Mouse (Mus musculus): Measurements from ENCODE around the gene Nat8l. TPM values are rescaled to one million over a fixed set of nuclear protein-coding genes. Genes with fewer than 3 reads are reported as not detected.
A peak's percentile ranks its signal among the peaks of the same experiment; 100 is the strongest.
"Not testable (repeated sequence)": the region's sequence is repeated elsewhere in the genome, so short reads cannot be mapped to it uniquely, and the experiment has no call there.

Gene Nat8l
- 0.17 and 0.35 TPM in 2 replicates for polyA plus RNA-seq (2014; fragmentation: Nextera tagmentation; extraction: Ambion mirVana)

DNA sequence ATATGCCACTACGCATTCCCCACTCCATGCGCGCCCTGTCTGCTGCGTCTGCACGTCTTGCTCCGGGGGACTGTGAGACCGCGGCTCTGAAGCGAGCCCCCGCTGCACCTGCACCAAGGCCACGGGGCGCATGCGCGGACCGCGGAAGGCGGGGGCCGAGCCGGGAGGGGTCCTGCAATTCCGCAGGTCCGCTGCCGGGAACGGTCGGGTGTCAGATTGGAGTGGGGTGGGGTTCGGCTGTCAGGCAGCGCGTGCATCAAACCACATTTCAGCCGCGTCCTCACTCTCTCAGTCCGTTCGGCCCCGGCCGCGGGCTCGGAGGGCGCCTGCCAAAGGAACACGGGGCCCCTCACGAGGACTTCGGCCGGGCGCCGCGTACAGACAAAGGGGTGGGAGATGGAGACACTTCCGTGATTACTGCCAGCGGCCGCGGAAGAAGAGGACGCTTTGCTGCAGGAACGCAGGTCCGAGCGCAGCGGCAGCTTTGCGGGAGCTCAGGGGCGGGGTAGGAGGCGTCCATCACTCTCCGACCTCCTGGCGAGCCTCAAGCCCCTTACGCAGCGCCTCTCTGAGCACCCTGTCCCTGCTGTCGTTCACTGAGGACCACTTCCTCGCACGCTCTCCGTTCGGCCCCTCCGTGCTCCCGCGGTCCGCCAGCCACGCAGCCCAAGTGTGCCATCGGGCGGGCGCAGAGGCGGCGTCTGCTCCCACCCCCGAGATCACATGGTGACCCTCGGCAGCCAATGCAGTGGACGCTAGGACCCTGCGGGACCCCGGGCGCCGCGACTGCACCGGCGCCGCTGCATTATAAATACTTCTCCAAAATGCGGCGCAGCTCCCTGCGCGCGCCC lies at the start of gene Nat8l:
TSS of gene Nat8l (plus strand) at position 142 of the 851 bp plus-strand sequence.
- H3K9me3 ChIP-seq (replicated peaks; ENCODE audit: control insufficient read depth, low read length) = no peaks in the 10 kb centered on the region
- under 1% methylated on average over 90 of the region's 90 CpGs for WGBS (ENCODE audit: insufficient replicate concordance)

DNA sequence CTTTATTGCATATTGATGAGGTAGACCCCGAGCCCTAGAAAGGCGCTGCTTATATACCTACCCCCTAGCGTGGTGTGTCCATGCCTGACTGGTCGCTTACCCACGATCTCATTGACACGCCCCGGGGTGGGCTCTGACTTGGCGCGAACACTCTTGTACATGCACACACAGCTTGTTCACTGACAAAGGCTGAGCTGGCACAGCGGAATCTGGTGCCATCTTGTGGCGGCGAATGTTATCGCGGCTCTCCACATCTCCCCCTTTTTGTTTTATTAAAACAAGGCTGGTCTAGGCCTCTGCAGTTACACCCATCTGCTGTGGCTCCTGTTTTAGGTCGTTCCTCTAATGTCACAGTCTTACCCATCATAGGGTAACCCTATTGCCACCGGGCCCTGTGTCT lies 48.7 kb upstream of the Nat8l start:
- not testable (repeated sequence) for H3K36me3 ChIP-seq (ENCODE audit: control insufficient read depth, insufficient read depth, low read length); H3K27me3 ChIP-seq (ENCODE audit: control insufficient read depth, insufficient read depth, low read length); H3K27ac ChIP-seq (ENCODE audit: low read depth, low read length); H3K9me3 ChIP-seq (replicated peaks; ENCODE audit: control insufficient read depth, low read length); H3K4me1 ChIP-seq (ENCODE audit: control insufficient read depth, insufficient read depth, low read length); H3K4me2 ChIP-seq; H3K4me3 ChIP-seq (ENCODE audit: low read depth, low read length); ATAC-seq (replicated peaks; ENCODE audit: insufficient number of reproducible peaks, low FRiP score, low TSS enrichment); H3K9ac ChIP-seq (ENCODE audit: low read depth, low read length)
- 78% methylated on average over 16 of the region's 16 CpGs for WGBS (ENCODE audit: insufficient replicate concordance)

More for the DNA sequence above, at the start of gene Nat8l:
- H3K36me3 ChIP-seq (ENCODE audit: control insufficient read depth, insufficient read depth, low read length) = no peaks in the 10 kb centered on the region
- peak within 1 kb of the TSS; percentile 90 for H3K4me2 ChIP-seq
- peaks cover 6% of the 10 kb centered on the region; the same call in 1 of the 2 replicates for H3K4me1 ChIP-seq (ENCODE audit: control insufficient read depth, insufficient read depth, low read length)
- H3K9ac ChIP-seq (ENCODE audit: low read depth, low read length) = peak within 1 kb of the TSS; percentile 12
- no peak within 1 kb of the TSS for H3K27ac ChIP-seq (ENCODE audit: low read depth, low read length)
- peak within 1 kb of the TSS; percentile 57 for H3K4me3 ChIP-seq (ENCODE audit: low read depth, low read length)
- peaks cover 62% of the 10 kb centered on the region for H3K27me3 ChIP-seq (ENCODE audit: control insufficient read depth, insufficient read depth, low read length)
- ATAC-seq (replicated peaks; ENCODE audit: insufficient number of reproducible peaks, low FRiP score, low TSS enrichment) = peak; percentile 43; the same call in 1 of the 2 replicates

DNA sequence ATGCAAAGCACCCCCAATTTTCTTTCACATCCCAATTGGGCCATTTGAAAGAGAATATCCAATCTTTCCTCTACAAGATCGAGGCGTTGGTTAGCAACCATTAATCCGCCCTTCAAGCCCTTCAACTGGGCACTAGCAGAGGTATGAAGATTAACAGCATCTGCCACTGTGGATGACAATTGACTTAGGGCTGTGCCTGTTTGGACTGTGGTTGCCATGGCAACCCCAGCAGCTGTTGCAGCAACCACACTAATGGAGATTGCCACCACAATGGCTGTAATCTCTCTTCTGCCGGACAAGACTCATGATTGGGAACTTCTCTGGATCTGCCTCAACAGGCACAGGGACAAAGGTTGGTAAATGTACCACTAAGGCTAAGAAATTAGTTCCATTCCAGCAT lies 47.5 kb upstream of the Nat8l start:
- 85% methylated on average over 4 of the region's 4 CpGs for WGBS (ENCODE audit: insufficient replicate concordance)
- H3K4me2 ChIP-seq = no peak overlapping the region
- H3K4me3 ChIP-seq (ENCODE audit: low read depth, low read length) = no peak overlapping the region
- H3K4me1 ChIP-seq (ENCODE audit: control insufficient read depth, insufficient read depth, low read length) = no peaks in the 10 kb centered on the region
- no peaks in the 10 kb centered on the region for H3K36me3 ChIP-seq (ENCODE audit: control insufficient read depth, insufficient read depth, low read length)
- H3K9me3 ChIP-seq (replicated peaks; ENCODE audit: control insufficient read depth, low read length) = 0 out of 2 replicates have a peak, but pooled peaks cover 4% of the 10 kb centered on the region
- H3K27me3 ChIP-seq (ENCODE audit: control insufficient read depth, insufficient read depth, low read length) = no peaks in the 10 kb centered on the region
- H3K9ac ChIP-seq (ENCODE audit: low read depth, low read length) = no peak overlapping the region
- ATAC-seq (replicated peaks; ENCODE audit: insufficient number of reproducible peaks, low FRiP score, low TSS enrichment) = no peak
- no peak overlapping the region for H3K27ac ChIP-seq (ENCODE audit: low read depth, low read length)

DNA sequence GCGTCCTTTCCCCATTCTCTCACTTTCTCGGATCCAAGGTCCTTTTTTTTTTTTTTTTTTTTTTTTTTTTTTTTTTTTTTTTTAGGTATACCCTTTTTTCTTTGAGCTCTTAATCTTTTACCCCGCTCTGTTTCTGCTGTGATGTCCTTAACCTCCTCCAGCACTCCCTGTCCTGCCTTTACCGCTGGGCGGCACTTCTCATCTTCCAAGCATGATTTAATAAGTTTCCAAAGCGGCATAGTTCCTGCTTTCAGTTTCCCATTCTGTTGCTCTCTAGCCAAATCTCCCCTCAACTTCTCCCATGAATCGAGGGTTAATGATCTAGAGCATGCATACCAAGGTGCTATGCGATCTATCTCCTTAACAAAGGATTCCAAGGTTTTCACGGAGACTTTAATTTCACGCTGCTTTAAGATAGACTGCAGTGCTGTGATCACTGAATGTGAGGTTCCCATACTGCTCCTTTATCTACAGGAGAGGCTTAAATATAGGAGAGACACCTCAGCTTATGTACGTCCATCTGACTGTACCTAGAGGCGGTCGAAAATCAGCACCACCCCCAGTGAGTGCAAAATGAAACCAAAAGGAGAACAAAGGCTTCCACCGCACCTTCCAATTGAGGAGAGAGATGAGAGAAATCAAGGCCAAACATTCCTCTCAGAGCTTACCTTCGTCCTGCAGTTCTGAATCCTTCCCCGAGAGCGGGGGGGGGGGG lies 42.2 kb upstream of the Nat8l start:
- Histone ChIP-seq H3K27ac (ENCODE audit: low read depth, low read length) (no peak overlapping the region), H3K4me1 (ENCODE audit: control insufficient read depth, insufficient read depth, low read length) (no peaks in the 10 kb centered on the region), H3K9me3 (replicated peaks; ENCODE audit: control insufficient read depth, low read length) (peaks cover 10% of the 10 kb centered on the region), H3K4me3 (ENCODE audit: low read depth, low read length) (no peak overlapping the region), H3K4me2 (no peak overlapping the region), H3K27me3 (ENCODE audit: control insufficient read depth, insufficient read depth, low read length) (no peaks in the 10 kb centered on the region), H3K36me3 (ENCODE audit: control insufficient read depth, insufficient read depth, low read length) (no peaks in the 10 kb centered on the region), H3K9ac (ENCODE audit: low read depth, low read length) (no peak overlapping the region)
- WGBS (ENCODE audit: insufficient replicate concordance) = 80% methylated on average over 17 of the region's 17 CpGs
- no peak for ATAC-seq (replicated peaks; ENCODE audit: insufficient number of reproducible peaks, low FRiP score, low TSS enrichment)

DNA sequence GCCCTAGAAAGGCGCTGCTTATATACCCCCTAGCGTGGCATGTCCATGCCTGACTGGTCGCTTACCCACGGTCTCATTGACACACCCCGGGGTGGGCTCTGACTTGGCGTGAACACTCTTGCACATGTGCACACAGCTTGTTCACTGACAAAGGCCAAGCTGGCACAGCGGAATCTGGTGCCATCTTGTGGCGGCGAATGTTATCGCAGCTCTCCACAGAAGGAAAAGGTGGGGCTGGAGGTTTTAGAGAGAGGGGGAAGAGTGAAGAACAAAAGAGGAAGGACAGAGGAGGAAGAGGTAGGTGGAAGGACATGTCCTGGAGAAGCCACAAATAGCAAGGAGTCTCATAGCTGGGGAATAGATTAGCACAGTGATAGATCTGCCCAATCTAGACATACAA lies 41.4 kb upstream of the Nat8l start:
- H3K4me1 ChIP-seq (ENCODE audit: control insufficient read depth, insufficient read depth, low read length) = no peaks in the 10 kb centered on the region
- 42% methylated on average over 10 of the region's 10 CpGs for WGBS (ENCODE audit: insufficient replicate concordance)
- no peaks in the 10 kb centered on the region for H3K27me3 ChIP-seq (ENCODE audit: control insufficient read depth, insufficient read depth, low read length)
- no peak overlapping the region for H3K4me3 ChIP-seq (ENCODE audit: low read depth, low read length)
- H3K9ac ChIP-seq (ENCODE audit: low read depth, low read length) = no peak overlapping the region
- no peak overlapping the region for H3K27ac ChIP-seq (ENCODE audit: low read depth, low read length)
- H3K4me2 ChIP-seq = no peak overlapping the region
- peaks cover 10% of the 10 kb centered on the region for H3K9me3 ChIP-seq (replicated peaks; ENCODE audit: control insufficient read depth, low read length)
- ATAC-seq (replicated peaks; ENCODE audit: insufficient number of reproducible peaks, low FRiP score, low TSS enrichment) = no peak
- no peaks in the 10 kb centered on the region for H3K36me3 ChIP-seq (ENCODE audit: control insufficient read depth, insufficient read depth, low read length)

DNA sequence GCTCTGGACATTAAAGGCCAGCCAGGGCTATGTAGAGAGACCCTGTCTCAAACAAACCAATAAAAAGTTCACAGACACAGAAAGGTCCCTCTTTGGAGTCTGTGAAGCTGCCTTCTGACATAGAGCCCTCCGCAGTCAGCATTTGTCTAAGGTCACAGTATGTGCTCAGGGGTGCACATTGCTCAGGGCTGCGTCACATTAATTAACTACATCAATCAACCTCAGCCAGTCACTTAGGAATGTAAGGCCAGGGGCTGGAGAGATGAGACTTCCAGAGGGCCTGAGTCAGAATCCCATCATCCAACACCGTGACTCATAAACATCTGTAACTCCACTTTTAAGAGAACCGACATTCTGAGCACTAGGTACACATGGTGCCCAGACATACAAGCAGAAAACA lies 39.9 kb upstream of the Nat8l start:
- ATAC-seq (replicated peaks; ENCODE audit: insufficient number of reproducible peaks, low FRiP score, low TSS enrichment) = no peak
- H3K9me3 ChIP-seq (replicated peaks; ENCODE audit: control insufficient read depth, low read length) = peaks cover 10% of the 10 kb centered on the region
- no peak overlapping the region for H3K9ac ChIP-seq (ENCODE audit: low read depth, low read length)
- no peak overlapping the region for H3K27ac ChIP-seq (ENCODE audit: low read depth, low read length)
- no peaks in the 10 kb centered on the region for H3K4me1 ChIP-seq (ENCODE audit: control insufficient read depth, insufficient read depth, low read length)
- WGBS (ENCODE audit: insufficient replicate concordance) = 78% methylated on average over 4 of the region's 4 CpGs
- no peaks in the 10 kb centered on the region for H3K36me3 ChIP-seq (ENCODE audit: control insufficient read depth, insufficient read depth, low read length)
- no peak overlapping the region for H3K4me3 ChIP-seq (ENCODE audit: low read depth, low read length)
- H3K27me3 ChIP-seq (ENCODE audit: control insufficient read depth, insufficient read depth, low read length) = no peaks in the 10 kb centered on the region
- no peak overlapping the region for H3K4me2 ChIP-seq

DNA sequence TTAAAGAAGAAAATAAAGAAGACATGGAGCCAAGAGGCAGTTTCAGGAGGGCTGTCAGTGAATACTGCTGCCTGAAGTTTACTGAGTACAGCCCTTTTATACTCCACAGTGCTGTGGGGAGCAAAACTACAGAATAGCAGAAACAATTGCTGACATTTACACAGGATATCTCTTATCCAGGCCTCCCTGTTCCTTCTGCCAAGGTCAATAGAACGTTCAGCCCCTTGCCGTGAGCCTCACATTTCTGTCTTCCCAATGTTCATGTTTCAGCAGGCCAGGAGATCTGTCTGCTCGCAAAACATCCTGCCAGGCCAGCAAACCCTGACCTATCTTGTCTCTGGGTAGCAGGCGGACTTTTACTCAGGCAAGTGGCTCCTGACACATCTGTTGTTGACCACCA lies 36.4 kb upstream of the Nat8l start:
- Histone ChIP-seq H3K4me1 (ENCODE audit: control insufficient read depth, insufficient read depth, low read length) (no peaks in the 10 kb centered on the region), H3K4me2 (no peak overlapping the region), H3K4me3 (ENCODE audit: low read depth, low read length) (no peak overlapping the region), H3K27ac (ENCODE audit: low read depth, low read length) (peak overlapping the region; percentile 55; the same call in 1 of the 2 replicates), H3K9me3 (replicated peaks; ENCODE audit: control insufficient read depth, low read length) (peaks cover 10% of the 10 kb centered on the region), H3K9ac (ENCODE audit: low read depth, low read length) (no peak overlapping the region), H3K27me3 (ENCODE audit: control insufficient read depth, insufficient read depth, low read length) (no peaks in the 10 kb centered on the region), H3K36me3 (ENCODE audit: control insufficient read depth, insufficient read depth, low read length) (no peaks in the 10 kb centered on the region)
- ATAC-seq (replicated peaks; ENCODE audit: insufficient number of reproducible peaks, low FRiP score, low TSS enrichment) = no peak
- WGBS (ENCODE audit: insufficient replicate concordance) = 60% methylated on average over 4 of the region's 4 CpGs

DNA sequence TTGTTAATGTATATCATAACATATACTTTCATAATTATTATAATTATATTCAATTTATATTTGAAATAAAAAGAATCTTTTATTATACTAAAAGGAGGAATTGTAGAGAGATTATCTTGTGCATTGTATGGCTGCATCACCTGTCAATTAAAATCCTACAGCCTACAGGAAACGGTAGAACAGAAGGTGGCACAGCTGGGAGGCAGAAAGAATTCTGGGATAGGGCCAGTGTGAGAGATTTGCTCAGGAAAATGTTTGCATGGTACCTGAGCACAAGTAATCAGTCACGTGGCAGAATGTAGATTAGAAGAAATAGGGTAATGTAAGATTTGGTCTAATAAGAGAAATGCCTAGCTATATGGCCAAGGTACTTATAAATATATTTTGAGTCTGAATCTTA lies 21.0 kb upstream of the Nat8l start:
- H3K27me3 ChIP-seq (ENCODE audit: control insufficient read depth, insufficient read depth, low read length) = no peaks in the 10 kb centered on the region
- no peak for ATAC-seq (replicated peaks; ENCODE audit: insufficient number of reproducible peaks, low FRiP score, low TSS enrichment)
- no peak overlapping the region for H3K27ac ChIP-seq (ENCODE audit: low read depth, low read length)
- no peaks in the 10 kb centered on the region for H3K36me3 ChIP-seq (ENCODE audit: control insufficient read depth, insufficient read depth, low read length)
- WGBS (ENCODE audit: insufficient replicate concordance) = 49% methylated on average over 2 of the region's 2 CpGs
- H3K4me2 ChIP-seq = no peak overlapping the region
- no peak overlapping the region for H3K9ac ChIP-seq (ENCODE audit: low read depth, low read length)
- H3K4me3 ChIP-seq (ENCODE audit: low read depth, low read length) = no peak overlapping the region
- no peaks in the 10 kb centered on the region for H3K9me3 ChIP-seq (replicated peaks; ENCODE audit: control insufficient read depth, low read length)
- H3K4me1 ChIP-seq (ENCODE audit: control insufficient read depth, insufficient read depth, low read length) = no peaks in the 10 kb centered on the region
